ENCODE assay signal across 8 mouse cellular contexts in the genomic region with DNA sequence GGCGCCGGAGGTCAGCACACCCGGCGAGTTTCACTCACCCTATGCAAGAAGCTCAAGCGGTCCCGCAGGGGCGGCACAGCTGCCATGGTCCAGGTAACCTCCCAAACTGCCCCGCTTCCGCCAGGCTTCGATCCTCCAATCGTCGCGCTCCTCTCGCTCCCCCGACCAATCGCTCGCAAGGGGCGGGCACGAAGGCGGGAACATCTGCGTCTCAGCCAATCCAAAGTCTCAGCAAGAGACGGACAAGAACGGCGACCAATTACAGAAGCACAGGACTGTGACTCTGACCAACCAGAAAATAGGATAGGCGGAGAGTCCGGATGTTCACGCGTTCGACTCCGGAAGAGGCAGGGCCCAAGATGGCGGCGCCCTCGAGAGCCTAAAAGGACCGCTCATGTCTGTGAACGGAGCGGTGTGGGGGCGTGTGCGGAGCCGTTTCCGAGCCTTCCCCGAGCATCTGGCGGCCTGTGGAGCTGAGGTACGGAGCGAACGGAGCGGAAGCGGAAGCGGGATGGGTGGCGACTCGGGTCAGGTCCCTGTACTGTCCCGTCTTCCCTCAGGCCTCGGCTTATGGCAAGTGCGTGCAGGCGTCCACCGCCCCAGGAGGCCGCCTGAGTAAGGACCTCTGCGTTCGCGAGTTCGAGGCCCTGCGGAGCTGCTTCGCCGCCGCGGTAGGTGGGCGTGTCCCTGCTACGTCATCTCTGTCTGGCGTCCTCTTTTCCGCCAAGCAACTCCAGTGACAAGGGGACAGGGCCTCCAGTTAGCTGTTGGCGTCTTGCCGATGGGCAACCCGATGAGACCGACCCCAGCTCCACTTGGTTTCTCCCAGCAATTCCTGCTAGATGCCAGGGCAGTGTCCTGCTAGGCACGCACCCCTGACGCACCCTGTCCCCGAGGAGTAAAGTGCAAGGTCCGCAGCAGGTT. TPM values are rescaled to one million over a fixed set of nuclear protein-coding genes. Genes with fewer than 3 reads are reported as not detected.
DNase-seq lines count a peak whose midpoint lies in the region; ATAC-seq and TF ChIP-seq lines count a peak whose summit lies in the region.

A gene (minus strand): TSS at position 144 of the 924 bp plus-strand sequence.
A gene (plus strand): TSS at position 341 of the 924 bp plus-strand sequence.

- peak within 1 kb of the TSS; percentile 93 for H3K4me2 ChIP-seq in embryonic facial prominence, embryonic 15.5 days (replicated peaks)
- H3K4me2 ChIP-seq in limb, embryonic 14.5 days (replicated peaks; ENCODE audit: low read depth, low read length, severe bottlenecking) = peak within 1 kb of the TSS; percentile 93
- H3K4me2 ChIP-seq in midbrain, postnatal 0 days (ENCODE audit: low read depth, low read length, poor library complexity, severe bottlenecking) = peak within 1 kb of the TSS; percentile 96

- peak; percentile 80; the same call in 1 of the 2 replicates for TF ChIP-seq POLR2A in bone marrow, adult 2 months (IDR thresholded peaks at IDR 0.05; ENCODE audit: borderline replicate concordance, control insufficient read depth, low read depth, low read length)
- 0 out of 2 replicates have a peak, but pooled peaks have one; percentile 0 for TF ChIP-seq POLR2A in limb, embryonic 14.5 days (IDR thresholded peaks at IDR 0.05; ENCODE audit: borderline replicate concordance, extremely low read depth, insufficient read depth, insufficient read length)

- peak within 1 kb of the TSS; percentile 78 for H3K9ac ChIP-seq in embryonic facial prominence, embryonic 15.5 days
- peak within 1 kb of the TSS; percentile 80 for H3K9ac ChIP-seq in limb, embryonic 14.5 days (ENCODE audit: low read depth, low read length, severe bottlenecking)
- peak within 1 kb of the TSS; percentile 80 for H3K9ac ChIP-seq in midbrain, postnatal 0 days (replicated peaks; ENCODE audit: low read length, poor library complexity, severe bottlenecking)

- no peaks in the 10 kb centered on the region for H3K9me3 ChIP-seq in embryonic facial prominence, embryonic 15.5 days (replicated peaks)
- H3K9me3 ChIP-seq in limb, embryonic 14.5 days (ENCODE audit: control insufficient read depth, low read length) = no peaks in the 10 kb centered on the region
- no peaks in the 10 kb centered on the region for H3K9me3 ChIP-seq in midbrain, postnatal 0 days (ENCODE audit: low read length)

- H3K36me3 ChIP-seq in embryonic facial prominence, embryonic 15.5 days = peaks cover 32% of the 10 kb centered on the region
- peaks cover 33% of the 10 kb centered on the region for H3K36me3 ChIP-seq in limb, embryonic 14.5 days (ENCODE audit: control insufficient read depth, insufficient read depth, low read length)
- peaks cover 20% of the 10 kb centered on the region for H3K36me3 ChIP-seq in midbrain, postnatal 0 days (ENCODE audit: insufficient read depth, low read length)

- ATAC-seq in embryonic facial prominence, embryonic 15.5 days (ENCODE audit: insufficient number of reproducible peaks, low FRiP score, low TSS enrichment, low read depth) = peak; percentile 97
- peak; percentile 99 for ATAC-seq in limb, embryonic 14.5 days (ENCODE audit: low FRiP score, low read depth)
- ATAC-seq in midbrain, postnatal 0 days (ENCODE audit: low FRiP score) = peak; percentile 97

- peak within 1 kb of the TSS; percentile 91 for H3K4me3 ChIP-seq in bone marrow, adult 2 months (replicated peaks; ENCODE audit: control insufficient read depth, low read depth, low read length)
- peak within 1 kb of the TSS; percentile 73 for H3K4me3 ChIP-seq in embryonic facial prominence, embryonic 15.5 days (replicated peaks)
- H3K4me3 ChIP-seq in limb, embryonic 14.5 days (replicated peaks; ENCODE audit: low read length) = peak within 1 kb of the TSS; percentile 82
- H3K4me3 ChIP-seq in midbrain, postnatal 0 days (ENCODE audit: low read depth, low read length) = peak within 1 kb of the TSS; percentile 72

- TF ChIP-seq CTCF in bone marrow, adult 2 months (IDR thresholded peaks at IDR 0.05; ENCODE audit: control insufficient read depth, insufficient read depth, low read length) = 0 out of 2 replicates have a peak, but pooled peaks have one; percentile 11
- peak; percentile 1; the same call in 1 of the 2 replicates for TF ChIP-seq CTCF in midbrain, postnatal 0 days (IDR thresholded peaks at IDR 0.05)

- WGBS in bone marrow, adult 2 months = under 1% methylated on average over 77 of the region's 77 CpGs
- under 1% methylated on average over 77 of the region's 77 CpGs for WGBS in embryonic facial prominence, embryonic 15.5 days
- WGBS in limb, embryonic 14.5 days = under 1% methylated on average over 65 of the region's 77 CpGs
- WGBS in midbrain, postnatal 0 days = under 1% methylated on average over 77 of the region's 77 CpGs

- H3K27me3 ChIP-seq in embryonic facial prominence, embryonic 15.5 days = no peaks in the 10 kb centered on the region
- H3K27me3 ChIP-seq in limb, embryonic 14.5 days (ENCODE audit: control insufficient read depth, insufficient read depth, low read length) = no peaks in the 10 kb centered on the region
- no peaks in the 10 kb centered on the region for H3K27me3 ChIP-seq in midbrain, postnatal 0 days (ENCODE audit: insufficient read depth, low read length)

- peak within 1 kb of the TSS; percentile 74 for H3K27ac ChIP-seq in bone marrow, adult 2 months (ENCODE audit: control insufficient read depth, insufficient read depth, low read depth, low read length, poor library complexity)
- peak within 1 kb of the TSS; percentile 95 for H3K27ac ChIP-seq in embryonic facial prominence, embryonic 15.5 days (replicated peaks)
- H3K27ac ChIP-seq in limb, embryonic 14.5 days (replicated peaks; ENCODE audit: low read depth, low read length) = peak within 1 kb of the TSS; percentile 92
- peak within 1 kb of the TSS; percentile 89 for H3K27ac ChIP-seq in midbrain, postnatal 0 days (ENCODE audit: low read depth, low read length)

- H3K4me1 ChIP-seq in bone marrow, adult 2 months (ENCODE audit: control insufficient read depth, insufficient read depth, low read length) = peaks cover 2% of the 10 kb centered on the region
- peaks cover 28% of the 10 kb centered on the region for H3K4me1 ChIP-seq in embryonic facial prominence, embryonic 15.5 days
- peaks cover 7% of the 10 kb centered on the region for H3K4me1 ChIP-seq in limb, embryonic 14.5 days (ENCODE audit: control insufficient read depth, insufficient read depth, low read length)
- peaks cover 13% of the 10 kb centered on the region; the same call in 1 of the 2 replicates for H3K4me1 ChIP-seq in midbrain, postnatal 0 days (ENCODE audit: insufficient read depth, low read length)

- peak; percentile 99 for DNase-seq in 416B (ENCODE audit: low read depth)
- peak; percentile 100 for DNase-seq in heart, adult 8-10 months (ENCODE audit: low spot score)
- DNase-seq in kidney, adult 9 months = peak; percentile 100
- peak; percentile 95 for DNase-seq in limb, embryonic 14.5 days (ENCODE audit: low spot score)
- DNase-seq in midbrain, postnatal 0 days (ENCODE audit: low spot score) = peak; percentile 98
- DNase-seq in spleen, postnatal 14 days (ENCODE audit: low spot score in 2 of 2) = peak; percentile 98 to 99

RNA-seq across cellular contexts. Expression of the first gene that starts in this region (rescaled TPM):
- 8.6 and 24.6 TPM in 2 replicates for polyA plus RNA-seq in bone marrow, adult 2 months (2011; ENCODE audit: insufficient read depth, insufficient read length, low replicate concordance, missing spikeins)
- 16.5 and 20.8 TPM in 2 replicates for polyA plus RNA-seq in embryonic facial prominence, embryonic 15.5 days (2015; fragmentation: Nextera tagmentation; extraction: Ambion mirVana)
- 1 to 10 TPM; 4.8 to 7.0 (median 6.9) TPM for total RNA-seq in heart, adult 8-10 months (2022)
- 50.4 and 61.9 TPM in 2 replicates for polyA plus RNA-seq in limb, embryonic 14.5 days (2012; rRNA removed)
- 14.8 and 17.1 TPM in 2 replicates for polyA plus RNA-seq in limb, embryonic 14.5 days (2014; fragmentation: Nextera tagmentation; extraction: Ambion mirVana)
- 28.6 and 32.1 TPM in 2 replicates for total RNA-seq in midbrain, postnatal 0 days (2014; rRNA removed)
- 14.9 and 17.6 TPM in 2 replicates for polyA plus RNA-seq in midbrain, postnatal 0 days (2015; fragmentation: Nextera tagmentation; extraction: Ambion mirVana)

RNA-seq across cellular contexts. Expression of the second gene that starts in this region (rescaled TPM):
- polyA plus RNA-seq in bone marrow, adult 2 months (2011; ENCODE audit: insufficient read depth, insufficient read length, low replicate concordance, missing spikeins) = 27.6 and 30.1 TPM in 2 replicates
- polyA plus RNA-seq in embryonic facial prominence, embryonic 15.5 days (2015; fragmentation: Nextera tagmentation; extraction: Ambion mirVana) = 80.6 and 81.4 TPM in 2 replicates
- total RNA-seq in heart, adult 8-10 months (2022) = 100 to 1,000 TPM in 1 of 4 experiments, 10 to 100 TPM in 3; 68.5 to 103 (median 82.8) TPM
- 33.9 and 40.0 TPM in 2 replicates for polyA plus RNA-seq in limb, embryonic 14.5 days (2012; rRNA removed)
- 81.2 and 85.2 TPM in 2 replicates for polyA plus RNA-seq in limb, embryonic 14.5 days (2014; fragmentation: Nextera tagmentation; extraction: Ambion mirVana)
- total RNA-seq in midbrain, postnatal 0 days (2014; rRNA removed) = 32.9 and 64.8 TPM in 2 replicates
- 56.8 and 57.0 TPM in 2 replicates for polyA plus RNA-seq in midbrain, postnatal 0 days (2015; fragmentation: Nextera tagmentation; extraction: Ambion mirVana)

Comparison
In these comparisons a context has a peak if more than half of its experiments do, and no peak if none do; other contexts are left out.
1. Peak in every context shown above with its lines: DNase-seq, ATAC-seq, H3K4me3 ChIP-seq and H3K27ac ChIP-seq.